Mouse (Mus musculus) ES-Bruce4 (cell line): ENCODE measurements around the gene Gm39115. TPM values are rescaled to one million over a fixed set of nuclear protein-coding genes. Genes with fewer than 3 reads are reported as not detected.

Experiments used
- H3K27ac ChIP-seq: 2 replicates; pipeline ENCODE4 v1.5.1; 2012; ENCODE audit warnings: low read length, inconsistent platforms; ENCODE audit not compliant: insufficient read depth
- H3K27me3 ChIP-seq: 2 replicates; pipeline ENCODE4 v1.6.1; 2012; ENCODE audit warnings: mild to moderate bottlenecking, low read length, inconsistent platforms; ENCODE audit not compliant: control insufficient read depth, poor library complexity, insufficient read depth, severe bottlenecking
- H3K36me3 ChIP-seq: 2 replicates; pipeline ENCODE4 v1.6.1; 2012; ENCODE audit warnings: inconsistent platforms, mild to moderate bottlenecking, low read length, moderate library complexity; ENCODE audit not compliant: control insufficient read depth, poor library complexity, insufficient read depth, severe bottlenecking
- H3K4me1 ChIP-seq: one replicate; pipeline ENCODE4 v1.8.1; 2011; ENCODE audit warnings: low read length; ENCODE audit not compliant: control insufficient read depth, insufficient read depth
- H3K4me3 ChIP-seq: 2 replicates; pipeline ENCODE4 v1.5.1; 2011; ENCODE audit warnings: low read depth, mild to moderate bottlenecking, low read length
- H3K9ac ChIP-seq: 2 replicates; pipeline ENCODE4 v1.6.1; 2012; ENCODE audit warnings: low read depth, mild to moderate bottlenecking, inconsistent platforms; ENCODE audit not compliant: poor library complexity, severe bottlenecking
- H3K9me3 ChIP-seq: replicated peaks from 2 replicates; pipeline ENCODE4 v1.6.1; 2012; ENCODE audit warnings: mild to moderate bottlenecking, low read length, inconsistent platforms; ENCODE audit not compliant: control insufficient read depth, poor library complexity, insufficient read depth, severe bottlenecking
- CTCF ChIP-seq: IDR thresholded peaks from one replicate; pipeline ENCODE4 v1.8.1; 2011; ENCODE audit warnings: low read depth, low read length
- EP300 ChIP-seq: IDR thresholded peaks from 2 replicates; pipeline ENCODE4 v1.6.1; 2011; ENCODE audit warnings: low read depth, low read length; ENCODE audit not compliant: insufficient read depth
- POLR2A ChIP-seq: IDR thresholded peaks from one replicate; pipeline ENCODE4 v1.8.1; 2011; ENCODE audit warnings: low read length; ENCODE audit not compliant: insufficient read depth
- polyA plus RNA-seq: library from polyadenylated mRNA; stranded (reverse); fragments of >200 nt; gene quantifications from 2 replicates; pipeline ENCODE4 v1.2.4, GENCODE M21; 2011; ENCODE audit warnings: low read depth; ENCODE audit not compliant: missing spikeins, insufficient read depth, insufficient read length

Gene Gm39115
- polyA plus RNA-seq, 1 experiment: not detected

DNA sequence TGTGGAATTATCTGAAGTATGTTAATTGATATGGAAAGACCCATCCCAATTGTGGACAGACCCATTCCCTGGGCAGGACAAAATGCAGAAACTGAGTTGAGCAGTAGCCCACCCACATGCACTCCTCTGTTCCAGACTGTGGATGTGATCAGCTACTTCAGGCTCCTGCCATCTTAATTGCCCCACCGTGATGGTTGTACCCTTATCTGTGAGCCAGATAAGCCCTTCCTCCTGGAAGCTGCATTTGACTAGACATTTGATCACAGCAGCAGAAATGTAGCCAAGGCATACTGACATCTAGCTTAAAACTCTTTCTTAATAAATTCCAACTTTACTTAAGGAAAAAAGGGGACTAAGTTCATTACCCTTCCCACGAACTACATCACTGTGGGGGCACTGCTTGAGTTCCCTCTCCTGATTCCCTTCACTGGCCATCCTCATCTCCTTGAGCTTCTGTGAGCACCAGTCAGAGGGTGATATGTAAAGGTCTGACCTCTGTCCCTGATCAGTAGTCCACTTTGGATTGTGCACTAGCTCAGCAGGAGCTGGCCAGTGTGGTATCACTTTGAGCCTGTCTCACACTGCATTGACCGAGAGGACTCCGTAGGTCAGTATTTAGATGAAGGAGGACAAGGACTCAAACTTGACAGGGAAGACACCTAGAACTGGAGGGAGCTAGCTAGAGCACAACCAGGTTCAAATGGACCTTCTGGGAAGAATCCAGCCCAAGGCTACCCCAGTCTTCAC lies 49.5 kb downstream of the Gm39115 start:
- TF ChIP-seq CTCF: no peak
- TF ChIP-seq POLR2A: no peak
- TF ChIP-seq EP300: no peak
- no peak overlapping the region for H3K9ac ChIP-seq
- no peaks in the 10 kb centered on the region for H3K36me3 ChIP-seq
- no peaks in the 10 kb centered on the region for H3K9me3 ChIP-seq
- 0 out of 2 replicates have a peak, but pooled peaks cover 3% of the 10 kb centered on the region for H3K27me3 ChIP-seq
- no peak overlapping the region for H3K27ac ChIP-seq
- no peaks in the 10 kb centered on the region for H3K4me1 ChIP-seq
- no peak overlapping the region for H3K4me3 ChIP-seq

Other genes with a start within 250 kb of the Gm39115 start
- 44.9 and 47.1 TPM in 2 replicates for gene Tollip, start 217.5 kb downstream of the Gm39115 start, polyA plus RNA-seq
- gene Brsk2, start 186.3 kb downstream of the Gm39115 start, polyA plus RNA-seq: 0.70 and 0.75 TPM in 2 replicates
- gene Mob2, start 75.0 kb downstream of the Gm39115 start, polyA plus RNA-seq: 19.0 and 20.7 TPM in 2 replicates
- 2.0 and 2.3 TPM in 2 replicates for gene Dusp8, start 40.2 kb downstream of the Gm39115 start, polyA plus RNA-seq
- gene Gm45618, start 15.3 kb downstream of the Gm39115 start, polyA plus RNA-seq: not detected in 2 replicates
- not detected in 2 replicates for gene Gm45337, start 8.6 kb upstream of the Gm39115 start, polyA plus RNA-seq
- gene Gm29735, start 21.1 kb upstream of the Gm39115 start, polyA plus RNA-seq: not detected in 2 replicates
- gene Gm4553, start 29.7 kb upstream of the Gm39115 start, polyA plus RNA-seq: not detected in 2 replicates
- not detected in 2 replicates for gene Krtap5-2, start 40.0 kb upstream of the Gm39115 start, polyA plus RNA-seq
- gene Gm10153, start 54.4 kb upstream of the Gm39115 start, polyA plus RNA-seq: not detected in 2 replicates
- gene Krtap5-3, start 65.3 kb upstream of the Gm39115 start, polyA plus RNA-seq: not detected in 2 replicates
- not detected in 2 replicates for gene Gm7579, start 75.8 kb upstream of the Gm39115 start, polyA plus RNA-seq
- not detected in 2 replicates for gene Krtap5-5, start 93.9 kb upstream of the Gm39115 start, polyA plus RNA-seq
- gene Gm40460, start 105.0 kb upstream of the Gm39115 start, polyA plus RNA-seq: not detected in 2 replicates
- not detected in 2 replicates for gene Gm2431, start 122.3 kb upstream of the Gm39115 start, polyA plus RNA-seq
- not detected in 2 replicates for gene Gm4559, start 138.3 kb upstream of the Gm39115 start, polyA plus RNA-seq
- gene Krtap5-1, start 161.1 kb upstream of the Gm39115 start, polyA plus RNA-seq: not detected in 2 replicates
- not detected in 2 replicates for gene Krtap5-4, start 167.5 kb upstream of the Gm39115 start, polyA plus RNA-seq
- 0.90 TPM in 1 of 2 replicates, not detected in the other for gene Ifitm10, start 237.7 kb upstream of the Gm39115 start, polyA plus RNA-seq
- gene Gm49369, start 246.6 kb upstream of the Gm39115 start, polyA plus RNA-seq: not detected in 2 replicates